Mouse (Mus musculus): Measurements from ENCODE around the gene Agap2. TPM values are rescaled to one million over a fixed set of nuclear protein-coding genes. Genes with fewer than 3 reads are reported as not detected.
A peak's percentile ranks its signal among the peaks of the same experiment; 100 is the strongest.

The Agap2 gene
- total and polyA plus RNA-seq, 3 experiments = 24.8 to 43.5 (median 26.1) TPM

- Histone ChIP-seq H3K27ac (ENCODE audit: insufficient read depth, low read depth) (no peak overlapping the region), H3K27me3 (replicated peaks) (peaks cover 15% of the 10 kb centered on the region), H3K9ac (ENCODE audit: insufficient read depth, low read depth) (no peak overlapping the region), H3K36me3 (replicated peaks in 1 of 2; ENCODE audit: control insufficient read depth in 1 of 2, insufficient read depth in 1 of 2, low read length in 1 of 2) (peaks cover 12 to 15% of the 10 kb centered on the region in 2 experiments), H3K4me3 (replicated peaks in 1 of 3; ENCODE audit: low read depth in 2 of 3, low read length in 2 of 3, poor library complexity in 1 of 3) (no peak overlapping the region), H3K4me1 (ENCODE audit: control insufficient read depth in 1 of 2, insufficient read depth in 2 of 2) (peaks cover 12 to 34% of the 10 kb centered on the region in 2 experiments), H3K79me2 (replicated peaks; ENCODE audit: control insufficient read depth, extremely low read depth, insufficient read depth, poor library complexity, severe bottlenecking) (no peaks in the 10 kb centered on the region), H3K9me3 (replicated peaks; ENCODE audit: low read length) (no peaks in the 10 kb centered on the region), H3K4me2 (ENCODE audit: insufficient read depth, low read depth, poor library complexity, severe bottlenecking) (0 out of 2 replicates have a peak overlapping the region, but pooled peaks have one; percentile 14)
- TF ChIP-seq IRF4 (IDR thresholded peaks at IDR 0.05; ENCODE audit: low read depth, low read length) (no peak), CTCF (conservative IDR thresholded peaks at IDR 0.05 in 1 of 2, IDR thresholded peaks at IDR 0.05 in 1 of 2; ENCODE audit: low read depth in 2 of 2, low read length in 2 of 2) (no peak), USF2 (conservative IDR thresholded peaks at IDR 0.05; ENCODE audit: low read depth, low read length) (no peak), USF1 (IDR thresholded peaks at IDR 0.05; ENCODE audit: low read depth, low read length) (no peak), E2F4 (IDR thresholded peaks at IDR 0.05; ENCODE audit: insufficient replicate concordance, low read depth, low read length) (no peak), MAFK (IDR thresholded peaks at IDR 0.05; ENCODE audit: insufficient replicate concordance, low read length) (no peak), SMC3 (IDR thresholded peaks at IDR 0.05; ENCODE audit: low read depth, low read length) (no peak), JUND (conservative IDR thresholded peaks at IDR 0.05; ENCODE audit: low read depth, low read length) (no peak), ELF1 (IDR thresholded peaks at IDR 0.05; ENCODE audit: low read depth, low read length) (no peak), POLR2A (IDR thresholded peaks at IDR 0.05; ENCODE audit: low read depth, low read length) (no peak), UBTF (IDR thresholded peaks at IDR 0.05; ENCODE audit: low read depth, low read length) (no peak)
- in situ Hi-C loops (cut with MboI; ENCODE audit: low pct_ligation_motif_present, low pct_unique_long_range_greater_than_20kb, low sequenced_read_pairs) (no loop called here), dilution Hi-C loops (cut with MboI; ENCODE audit: extremely low pct_ligation_motif_present, extremely low pct_unique_long_range_greater_than_20kb, low sequenced_read_pairs) (no loop called here)
- DNase-seq (ENCODE audit: extremely low read depth) = no peak
Observed at GRCm38 (mm10) chr10:127055406-127055805, 19.7 kb upstream of the Agap2 start.

- peaks cover 12 to 33% of the 10 kb centered on the region in 2 experiments for H3K4me1 ChIP-seq (ENCODE audit: control insufficient read depth in 1 of 2, insufficient read depth in 2 of 2)
- H3K4me3 ChIP-seq (replicated peaks in 1 of 3; ENCODE audit: low read depth in 2 of 3, low read length in 2 of 3, poor library complexity in 1 of 3) = no peak overlapping the region
- in situ Hi-C loops (cut with MboI; ENCODE audit: low pct_ligation_motif_present, low pct_unique_long_range_greater_than_20kb, low sequenced_read_pairs) (no loop called here), dilution Hi-C loops (cut with MboI; ENCODE audit: extremely low pct_ligation_motif_present, extremely low pct_unique_long_range_greater_than_20kb, low sequenced_read_pairs) (no loop called here)
- no peak for TF ChIP-seq CHD2 (IDR thresholded peaks at IDR 0.05; ENCODE audit: low read length)
- TF ChIP-seq ELF1 (IDR thresholded peaks at IDR 0.05; ENCODE audit: low read depth, low read length) = no peak
- TF ChIP-seq RCOR1 (conservative IDR thresholded peaks at IDR 0.05; ENCODE audit: low read depth, low read length) = no peak
- TF ChIP-seq SMC3 (IDR thresholded peaks at IDR 0.05; ENCODE audit: low read depth, low read length) = no peak
- TF ChIP-seq CTCF (conservative IDR thresholded peaks at IDR 0.05 in 1 of 2, IDR thresholded peaks at IDR 0.05 in 1 of 2; ENCODE audit: low read depth in 2 of 2, low read length in 2 of 2) = no peak
- TF ChIP-seq JUN (IDR thresholded peaks at IDR 0.05; ENCODE audit: insufficient read depth, low read depth, low read length) = no peak
- H3K9ac ChIP-seq (ENCODE audit: insufficient read depth, low read depth) = no peak overlapping the region
- no peaks in the 10 kb centered on the region for H3K79me2 ChIP-seq (replicated peaks; ENCODE audit: control insufficient read depth, extremely low read depth, insufficient read depth, poor library complexity, severe bottlenecking)
- H3K36me3 ChIP-seq (replicated peaks in 1 of 2; ENCODE audit: control insufficient read depth in 1 of 2, insufficient read depth in 1 of 2, low read length in 1 of 2) = peaks cover 12 to 15% of the 10 kb centered on the region in 2 experiments
- H3K27ac ChIP-seq (ENCODE audit: insufficient read depth, low read depth) = no peak overlapping the region
- no peak for DNase-seq (ENCODE audit: extremely low read depth)
- H3K9me3 ChIP-seq (replicated peaks; ENCODE audit: low read length) = no peaks in the 10 kb centered on the region
- H3K27me3 ChIP-seq (replicated peaks) = peaks cover 26% of the 10 kb centered on the region
- no peak overlapping the region for H3K4me2 ChIP-seq (ENCODE audit: insufficient read depth, low read depth, poor library complexity, severe bottlenecking)
Observed at GRCm38 (mm10) chr10:127056490-127056889, 18.6 kb upstream of the Agap2 start.

All from CH12.LX (cell line).